Mouse (Mus musculus): ENCODE measurements around the gene Actb.

The Actb gene

DNA sequence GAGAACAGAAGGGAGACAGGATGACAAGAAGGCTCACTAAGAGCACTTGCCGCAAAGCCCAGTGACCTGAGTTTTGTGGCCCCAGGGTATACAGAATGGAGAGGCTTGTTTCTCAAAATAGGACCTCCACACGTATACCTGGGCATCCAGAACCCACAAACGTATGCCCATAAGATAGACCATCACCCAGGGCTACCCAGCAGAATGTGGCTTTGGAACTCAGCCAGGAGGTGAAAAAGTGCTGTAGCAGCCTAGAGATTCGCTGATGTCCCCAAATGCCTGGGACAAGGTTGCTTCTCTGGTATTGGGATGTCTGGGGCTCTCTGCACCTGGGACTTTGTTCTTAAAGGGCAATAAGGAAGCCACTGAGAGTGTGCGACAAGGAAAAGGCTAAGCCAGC is 15.7 kb upstream of the Actb start:
- no peak for DNase-seq (ENCODE audit: low spot score)

DNA sequence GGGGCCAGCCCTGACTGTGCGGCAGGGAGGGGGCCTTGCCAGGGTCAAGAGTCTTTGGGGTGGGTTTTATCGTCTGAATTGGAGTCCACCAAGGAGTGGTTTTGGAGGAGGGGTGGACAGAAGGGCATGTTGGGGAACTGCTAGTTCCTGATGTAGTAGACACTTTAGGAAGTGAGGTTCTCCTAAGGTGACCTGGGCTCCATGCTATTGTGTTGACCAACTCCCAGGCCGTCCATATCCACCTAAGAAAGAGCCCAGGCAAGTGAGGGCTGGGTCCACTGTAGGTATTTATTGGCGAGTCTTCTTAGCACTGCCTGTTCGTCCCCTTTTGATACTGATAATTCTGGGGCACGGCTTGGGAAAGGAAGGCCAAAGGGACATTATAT is 14.5 kb upstream of the Actb start:
- DNase-seq (ENCODE audit: low spot score), result no peak

DNA sequence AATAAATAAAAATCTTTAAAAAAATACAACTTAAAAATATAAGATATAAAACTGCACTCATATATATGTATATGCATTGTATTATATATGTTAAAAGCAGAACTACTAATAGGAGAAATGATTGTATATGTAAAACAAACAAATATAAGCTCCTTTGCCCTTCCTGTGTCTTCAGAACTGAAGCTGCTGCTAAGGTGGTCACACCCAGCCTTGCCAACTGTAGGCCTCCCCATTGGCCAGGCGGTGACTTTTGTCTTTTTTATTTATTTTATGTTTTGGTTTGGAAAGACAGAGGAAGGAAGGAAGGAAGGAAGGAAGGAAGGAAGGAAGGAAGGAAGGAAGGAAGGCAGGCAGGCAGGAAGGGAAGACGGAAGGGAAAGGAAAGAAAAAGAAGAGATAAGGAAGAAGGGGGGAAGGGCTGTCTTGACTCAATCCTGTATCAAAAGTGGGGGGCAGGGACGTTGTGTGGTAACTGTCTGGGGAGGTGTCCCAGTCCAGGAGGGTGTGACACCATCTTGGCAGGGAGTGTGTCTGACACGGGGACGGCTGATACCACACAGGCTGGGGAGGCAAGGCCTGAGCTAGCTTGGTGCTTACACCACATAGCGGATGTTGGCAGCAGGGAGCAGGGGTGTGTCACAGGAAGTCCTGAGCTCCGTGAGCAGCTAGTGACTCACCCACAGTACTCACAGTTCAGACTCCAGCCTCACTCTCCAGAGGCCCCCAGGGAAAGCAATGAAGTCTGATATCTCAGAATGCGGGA is 13.9 kb upstream of the Actb start:
- DNase-seq (ENCODE audit: low spot score), result peak; percentile 24

DNA sequence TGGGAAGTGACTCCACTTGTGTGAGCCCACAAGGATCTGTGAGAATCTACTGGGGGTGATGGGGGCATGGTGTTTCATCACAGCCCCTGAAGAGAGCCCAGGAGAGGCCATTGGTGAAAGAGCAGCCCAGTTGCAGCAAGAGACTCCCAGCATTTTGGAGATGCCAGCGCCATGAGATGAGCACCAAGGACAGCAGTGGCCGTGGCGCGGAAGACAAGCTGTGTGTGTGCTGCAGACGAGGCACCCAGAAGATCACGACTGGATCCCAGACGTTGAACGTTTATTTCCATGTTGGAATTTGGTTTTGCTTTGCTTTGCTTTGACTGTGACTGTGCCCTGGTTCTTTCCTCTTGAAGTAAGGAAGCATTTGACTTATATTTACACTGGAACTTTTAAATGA is 10.8 kb upstream of the Actb start:
- no peak for DNase-seq (ENCODE audit: low spot score)

DNA sequence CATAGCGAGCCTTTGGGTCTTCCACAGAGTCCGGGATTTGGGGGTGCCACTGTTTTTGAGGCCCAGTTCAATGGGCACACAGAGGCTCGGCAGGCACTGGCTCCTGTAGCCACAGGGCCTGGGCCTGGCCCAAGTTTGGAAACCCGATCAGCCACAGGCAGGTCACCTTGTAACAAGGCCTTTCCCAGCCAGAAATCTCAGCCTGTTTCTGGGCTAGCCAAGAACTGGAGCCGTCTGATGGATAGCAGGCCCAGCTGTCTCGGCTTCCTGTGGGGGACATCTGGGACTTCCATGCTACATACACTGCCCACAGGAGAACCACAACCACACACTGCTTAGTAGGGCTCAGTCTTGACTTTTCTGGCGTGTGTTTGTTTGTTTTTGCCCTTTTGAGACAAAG is 10.0 kb upstream of the Actb start:
- DNase-seq (ENCODE audit: low spot score), result no peak

DNA sequence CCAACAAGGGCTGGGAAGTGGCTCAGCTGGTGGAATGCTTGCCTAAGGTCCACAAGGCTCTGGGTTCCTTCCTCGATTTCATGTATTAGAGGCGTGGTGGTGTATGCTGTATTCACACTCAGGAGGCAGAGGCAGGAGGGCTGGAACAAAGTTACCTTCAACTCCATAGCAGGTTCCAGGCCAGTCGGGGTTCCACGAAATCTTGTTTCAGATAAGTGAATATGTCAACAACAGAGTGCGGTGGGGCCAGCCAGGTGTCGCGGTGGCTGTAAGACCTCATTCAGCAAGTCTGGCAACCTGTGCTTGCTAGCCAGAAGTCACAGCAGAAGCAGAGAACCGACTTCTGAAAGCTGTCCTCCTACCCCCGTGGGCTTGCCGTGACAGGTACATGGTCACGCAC is 8.7 kb upstream of the Actb start:
- no peak for DNase-seq (ENCODE audit: low spot score)

DNA sequence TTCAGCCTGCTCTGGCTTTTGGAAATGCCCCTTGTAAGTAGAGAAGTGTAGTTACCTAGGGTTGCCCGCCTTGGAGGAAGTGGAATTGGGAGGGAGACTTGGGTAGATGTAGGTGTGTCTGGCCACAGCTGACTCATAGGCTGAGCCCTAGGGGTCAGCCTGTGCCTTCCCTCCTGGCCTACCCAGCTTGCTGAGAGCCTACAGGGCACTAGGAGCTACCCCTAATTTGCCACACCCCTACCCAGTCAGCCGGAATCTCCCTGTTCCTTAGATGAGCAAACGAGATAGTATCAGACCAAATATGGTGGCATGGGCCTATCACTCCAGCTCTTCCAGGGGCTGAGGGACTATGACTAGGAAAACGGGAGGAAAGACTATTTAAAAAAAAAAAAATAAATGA is 6.2 kb upstream of the Actb start:
- DNase-seq (ENCODE audit: low spot score), result no peak

DNA sequence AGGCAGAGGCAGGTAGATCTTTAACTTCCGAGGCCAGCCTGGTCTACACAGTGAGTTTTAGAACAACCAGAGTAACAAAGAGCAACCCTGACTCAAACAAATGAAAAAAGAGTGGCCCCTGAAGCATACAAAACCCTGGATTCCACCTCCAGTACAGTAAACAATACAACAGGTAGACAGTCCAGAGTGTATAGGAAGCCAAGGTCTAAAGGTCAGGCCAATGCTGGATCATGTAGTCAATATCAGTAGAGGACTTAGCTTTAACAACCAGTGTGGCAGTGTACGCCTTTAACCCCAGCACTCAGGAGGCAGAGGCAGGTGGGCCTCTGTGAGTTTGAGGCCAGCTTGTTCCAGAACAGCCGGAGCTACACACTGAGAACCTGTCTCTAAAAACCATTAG is 5.8 kb upstream of the Actb start:
- no peak for DNase-seq (ENCODE audit: low spot score)

DNA sequence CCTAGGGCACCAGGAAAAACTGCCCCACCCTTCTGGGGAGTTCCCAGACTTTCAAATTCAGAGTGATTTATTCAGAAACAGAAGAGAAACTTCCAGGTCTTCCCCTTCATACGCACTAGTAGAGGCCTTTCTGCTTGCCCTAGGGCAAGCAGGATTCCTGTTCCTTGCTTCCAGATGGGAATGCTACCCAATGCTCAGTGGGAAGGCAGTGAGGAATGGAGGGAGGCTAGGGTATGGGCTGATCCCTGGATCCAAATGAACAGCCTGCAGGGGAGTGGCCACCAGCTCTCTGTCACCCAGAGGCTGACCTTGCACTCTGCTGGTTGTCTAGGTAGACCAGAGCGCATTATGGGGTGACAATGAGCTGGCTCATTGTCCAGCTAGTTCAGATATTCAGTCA is 5.1 kb upstream of the Actb start:
- no peak for DNase-seq (ENCODE audit: low spot score)

DNA sequence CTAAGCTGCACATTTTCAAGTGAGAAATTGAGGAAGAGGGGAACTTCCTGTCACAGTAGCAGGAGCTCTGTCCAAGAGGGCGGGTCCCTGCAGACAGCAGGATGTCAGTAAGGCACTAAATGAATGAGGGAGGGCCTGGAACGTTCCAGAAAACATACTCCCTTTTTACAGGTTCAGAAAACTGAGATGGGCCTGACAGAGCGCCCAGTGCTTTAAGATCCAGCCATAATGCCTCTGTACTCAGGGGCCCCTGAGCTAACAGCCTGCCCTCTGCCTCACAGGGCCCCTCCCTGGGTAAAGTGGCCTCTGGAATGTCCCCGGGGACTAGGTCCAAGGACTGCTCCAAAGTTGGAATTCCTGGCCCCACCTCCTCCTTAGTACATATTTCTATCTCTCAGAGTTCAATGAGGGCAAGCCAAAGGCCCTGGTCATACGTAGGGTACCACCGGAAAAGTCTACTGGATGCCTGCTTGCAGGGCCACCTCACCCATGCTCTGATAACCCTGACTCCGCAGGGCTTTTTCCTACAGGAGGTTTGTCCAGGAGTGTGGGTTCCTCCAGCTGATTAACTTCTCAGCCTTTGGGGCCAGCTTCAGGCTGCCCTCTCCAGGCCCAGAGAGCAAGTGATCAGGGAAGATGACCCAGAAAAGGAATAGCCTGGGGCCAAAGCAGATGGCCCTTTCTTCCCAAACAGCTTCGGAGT is 3.2 kb upstream of the Actb start:
- DNase-seq (ENCODE audit: low spot score), result no peak

DNA sequence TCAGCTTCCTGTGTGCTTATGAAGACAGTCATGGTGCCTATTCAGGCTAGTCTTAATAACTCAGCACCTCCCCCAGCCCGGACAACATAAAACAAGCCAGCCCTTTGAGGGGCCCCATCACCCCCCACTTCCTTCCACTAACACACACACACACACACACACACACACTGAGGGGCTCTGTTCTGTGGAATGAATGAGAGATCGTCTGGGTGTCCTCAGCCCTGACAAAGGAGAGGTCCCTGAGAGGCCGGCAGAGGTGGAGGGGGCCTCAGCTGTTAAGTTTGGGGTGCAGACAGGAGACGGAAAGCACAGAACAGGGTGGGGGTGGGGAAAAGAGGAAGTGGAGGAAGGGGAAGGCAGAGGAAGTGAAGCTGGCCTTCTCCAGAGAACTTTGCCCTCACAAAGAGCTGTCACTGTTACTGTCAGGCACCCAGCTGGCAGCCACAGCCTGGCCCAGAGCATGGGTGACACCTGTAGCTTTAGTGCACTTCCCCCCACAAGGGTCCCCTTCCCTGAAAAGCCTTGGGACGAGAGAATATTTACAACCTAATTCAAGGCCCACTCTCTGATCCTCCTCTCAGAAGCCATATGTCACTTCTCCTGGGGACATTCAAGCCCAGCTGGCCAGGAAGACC is 2.5 kb upstream of the Actb start:
- no peak for DNase-seq (ENCODE audit: low spot score)

DNA sequence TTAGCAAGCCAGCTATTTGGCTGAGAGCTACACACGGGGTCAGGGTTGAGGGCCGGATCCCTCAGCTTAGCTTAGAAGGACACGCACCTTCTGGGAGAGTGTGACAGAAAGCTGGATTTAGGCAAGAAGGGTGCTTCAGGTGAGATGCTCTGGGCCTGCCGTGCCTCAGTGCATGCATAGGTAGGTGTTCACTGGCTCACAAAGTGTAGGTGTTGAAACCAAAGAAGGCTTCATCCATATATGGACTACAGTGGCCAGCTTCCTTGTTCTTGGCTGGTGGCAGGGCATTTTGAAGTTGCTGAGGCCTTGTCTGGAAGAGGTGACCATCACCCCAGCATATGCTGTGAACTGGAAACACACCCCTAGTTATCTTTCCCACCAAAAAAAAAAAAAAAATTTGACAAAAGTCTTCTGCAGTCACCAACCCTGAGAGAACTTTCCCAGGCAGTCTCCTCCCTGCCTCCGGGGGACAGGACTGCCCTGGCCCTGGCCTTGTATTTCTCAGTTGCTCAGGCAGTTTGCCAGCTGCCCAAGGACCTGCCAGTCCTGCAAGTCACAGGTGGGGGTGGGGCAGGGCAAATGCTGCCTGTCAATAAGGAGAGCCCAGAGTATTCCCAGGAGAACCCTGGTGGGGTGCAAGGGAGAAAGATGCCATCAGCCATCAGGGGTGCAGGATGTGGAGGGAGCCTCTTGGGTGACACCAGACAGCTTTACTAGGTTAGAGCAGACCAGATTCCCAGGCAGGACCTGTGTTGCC is 1.4 kb upstream of the Actb start:
- no peak for DNase-seq (ENCODE audit: low spot score)

DNA sequence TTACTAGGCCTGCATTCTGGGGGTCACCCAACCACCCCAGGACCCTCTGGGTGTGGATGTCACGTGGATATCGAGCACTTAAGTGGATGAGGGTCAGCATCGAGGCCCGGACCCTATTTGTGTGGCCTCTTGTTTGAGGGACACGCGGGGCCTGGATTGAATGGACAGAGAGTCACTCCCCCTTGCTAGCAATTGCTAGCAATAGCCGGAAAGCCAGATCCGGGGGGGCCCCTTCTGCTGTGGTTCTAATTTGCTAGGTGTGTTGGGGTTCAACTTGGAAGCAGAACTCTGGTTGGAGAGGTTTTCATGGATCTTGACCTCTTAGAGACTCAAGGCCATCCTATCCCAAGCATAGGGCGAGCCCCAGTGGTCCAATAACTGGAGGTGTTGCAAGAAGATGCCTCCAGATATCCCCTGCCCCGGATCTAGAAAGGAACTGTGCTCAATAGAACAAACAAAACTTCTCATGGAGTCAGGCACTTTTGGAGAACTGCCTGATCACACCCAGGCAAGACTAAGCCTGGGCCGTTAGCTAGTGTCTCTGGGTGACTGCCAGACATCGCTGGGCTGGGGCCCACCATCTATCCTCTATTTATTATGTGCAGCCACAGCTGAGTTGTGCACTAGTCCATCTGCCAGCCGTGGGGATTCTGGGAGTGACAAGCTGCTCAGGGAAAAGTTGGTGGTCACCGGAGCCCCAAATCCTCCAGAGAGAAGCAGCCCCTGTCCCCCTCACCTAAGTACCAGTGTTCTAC is 671 bp upstream of the Actb start:
- DNase-seq (ENCODE audit: low spot score), result no peak

DNA sequence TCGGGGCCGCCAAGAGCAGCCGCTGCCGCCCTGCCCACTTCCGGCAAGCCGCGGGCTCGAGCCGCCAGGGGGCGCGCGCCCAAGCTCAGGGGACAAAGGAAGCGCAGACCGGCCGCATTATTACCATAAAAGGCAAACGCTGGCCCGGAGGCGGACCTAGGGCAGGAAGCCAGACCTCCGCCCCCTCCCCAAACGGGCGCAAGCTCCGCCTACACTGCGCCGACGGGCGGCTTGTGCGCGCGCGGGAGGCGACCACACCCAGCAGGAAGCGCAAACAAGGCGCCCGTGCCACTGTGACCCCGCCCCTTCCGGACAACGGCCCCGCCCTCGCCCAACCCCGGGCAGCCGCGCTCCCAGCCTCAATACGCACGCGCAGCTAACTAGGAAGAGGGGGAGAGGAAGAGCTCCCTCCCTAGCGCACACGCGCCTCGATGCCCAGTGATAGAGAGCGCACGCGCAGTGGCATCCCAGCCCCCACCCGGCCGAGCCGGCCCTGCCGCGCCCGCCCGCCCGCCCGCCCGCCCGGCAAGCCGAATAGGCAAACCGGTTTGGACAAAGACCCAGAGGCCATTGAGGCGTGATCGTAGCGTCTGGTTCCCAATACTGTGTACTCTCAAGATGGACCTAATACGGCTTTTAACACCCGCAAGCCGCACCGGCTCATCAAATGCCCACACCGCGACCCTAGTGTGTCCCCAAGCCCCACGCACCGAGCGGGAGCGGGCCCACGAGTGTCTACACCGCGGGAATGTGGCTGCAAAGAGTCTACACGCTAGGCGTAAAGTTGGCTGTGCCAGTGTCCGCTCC is 626 bp downstream of the Actb start:
- peak; percentile 97 for DNase-seq (ENCODE audit: low spot score)

DNA sequence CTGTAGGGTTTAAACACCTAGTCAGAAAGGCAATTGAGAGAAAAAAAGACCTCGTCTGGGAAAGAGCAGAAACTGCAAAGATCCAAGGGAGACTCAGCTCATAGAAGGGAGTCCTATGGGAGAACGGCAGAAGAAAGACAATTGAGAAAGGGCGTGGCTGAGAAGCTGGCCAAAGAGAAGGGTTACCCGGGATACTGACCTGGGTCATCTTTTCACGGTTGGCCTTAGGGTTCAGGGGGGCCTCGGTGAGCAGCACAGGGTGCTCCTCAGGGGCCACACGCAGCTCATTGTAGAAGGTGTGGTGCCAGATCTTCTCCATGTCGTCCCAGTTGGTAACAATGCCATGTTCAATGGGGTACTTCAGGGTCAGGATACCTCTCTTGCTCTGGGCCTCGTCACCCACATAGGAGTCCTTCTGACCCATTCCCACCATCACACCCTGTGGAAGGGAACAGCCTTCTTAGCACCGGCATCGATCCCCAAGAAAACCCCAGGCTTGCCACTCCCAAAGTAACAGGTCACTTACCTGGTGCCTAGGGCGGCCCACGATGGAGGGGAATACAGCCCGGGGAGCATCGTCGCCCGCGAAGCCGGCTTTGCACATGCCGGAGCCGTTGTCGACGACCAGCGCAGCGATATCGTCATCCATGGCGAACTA is 1.4 kb downstream of the Actb start:
- no peak for DNase-seq (ENCODE audit: low spot score)

DNA sequence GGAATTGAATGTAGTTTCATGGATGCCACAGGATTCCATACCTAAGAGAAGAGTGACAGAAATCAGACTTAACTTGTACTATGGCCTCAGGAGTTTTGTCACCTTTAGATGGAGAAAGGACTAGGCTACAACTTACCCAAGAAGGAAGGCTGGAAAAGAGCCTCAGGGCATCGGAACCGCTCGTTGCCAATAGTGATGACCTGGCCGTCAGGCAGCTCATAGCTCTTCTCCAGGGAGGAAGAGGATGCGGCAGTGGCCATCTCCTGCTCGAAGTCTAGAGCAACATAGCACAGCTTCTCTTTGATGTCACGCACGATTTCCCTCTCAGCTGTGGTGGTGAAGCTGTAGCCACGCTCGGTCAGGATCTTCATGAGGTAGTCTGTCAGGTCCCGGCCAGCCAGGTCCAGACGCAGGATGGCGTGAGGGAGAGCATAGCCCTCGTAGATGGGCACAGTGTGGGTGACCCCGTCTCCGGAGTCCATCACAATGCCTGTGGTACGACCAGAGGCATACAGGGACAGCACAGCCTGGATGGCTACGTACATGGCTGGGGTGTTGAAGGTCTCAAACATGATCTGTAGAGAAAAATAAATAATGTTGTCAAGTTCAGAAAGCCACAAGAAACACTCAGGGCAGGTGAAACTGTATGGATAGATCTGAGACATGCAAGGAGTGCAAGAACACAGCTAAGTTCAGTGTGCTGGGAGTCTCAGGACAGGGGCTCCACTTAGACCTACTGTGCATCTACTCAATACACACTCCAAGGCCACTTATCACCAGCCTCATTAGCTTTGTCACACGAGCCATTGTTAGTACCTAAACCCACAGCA is 2.1 kb downstream of the Actb start:
- DNase-seq (ENCODE audit: low spot score), result no peak

DNA sequence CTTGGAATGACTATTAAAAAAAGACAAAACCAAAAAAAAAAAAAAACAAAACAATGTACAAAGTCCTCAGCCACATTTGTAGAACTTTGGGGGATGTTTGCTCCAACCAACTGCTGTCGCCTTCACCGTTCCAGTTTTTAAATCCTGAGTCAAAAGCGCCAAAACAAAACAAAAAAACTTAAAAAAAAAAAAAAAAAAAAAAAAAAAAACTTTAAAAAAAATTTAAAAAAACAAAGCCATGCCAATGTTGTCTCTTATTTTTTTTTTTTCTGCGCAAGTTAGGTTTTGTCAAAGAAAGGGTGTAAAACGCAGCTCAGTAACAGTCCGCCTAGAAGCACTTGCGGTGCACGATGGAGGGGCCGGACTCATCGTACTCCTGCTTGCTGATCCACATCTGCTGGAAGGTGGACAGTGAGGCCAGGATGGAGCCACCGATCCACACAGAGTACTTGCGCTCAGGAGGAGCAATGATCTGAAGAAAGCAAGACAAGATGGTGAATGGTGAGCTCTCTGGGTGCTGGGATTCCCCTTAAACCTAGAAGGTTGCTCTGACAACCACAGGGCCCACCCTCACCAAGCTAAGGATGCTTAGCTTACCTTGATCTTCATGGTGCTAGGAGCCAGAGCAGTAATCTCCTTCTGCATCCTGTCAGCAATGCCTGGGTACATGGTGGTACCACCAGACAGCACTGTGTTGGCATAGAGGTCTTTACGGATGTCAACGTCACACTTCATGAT is 2.9 kb downstream of the Actb start:
- DNase-seq (ENCODE audit: low spot score), result no peak

DNA sequence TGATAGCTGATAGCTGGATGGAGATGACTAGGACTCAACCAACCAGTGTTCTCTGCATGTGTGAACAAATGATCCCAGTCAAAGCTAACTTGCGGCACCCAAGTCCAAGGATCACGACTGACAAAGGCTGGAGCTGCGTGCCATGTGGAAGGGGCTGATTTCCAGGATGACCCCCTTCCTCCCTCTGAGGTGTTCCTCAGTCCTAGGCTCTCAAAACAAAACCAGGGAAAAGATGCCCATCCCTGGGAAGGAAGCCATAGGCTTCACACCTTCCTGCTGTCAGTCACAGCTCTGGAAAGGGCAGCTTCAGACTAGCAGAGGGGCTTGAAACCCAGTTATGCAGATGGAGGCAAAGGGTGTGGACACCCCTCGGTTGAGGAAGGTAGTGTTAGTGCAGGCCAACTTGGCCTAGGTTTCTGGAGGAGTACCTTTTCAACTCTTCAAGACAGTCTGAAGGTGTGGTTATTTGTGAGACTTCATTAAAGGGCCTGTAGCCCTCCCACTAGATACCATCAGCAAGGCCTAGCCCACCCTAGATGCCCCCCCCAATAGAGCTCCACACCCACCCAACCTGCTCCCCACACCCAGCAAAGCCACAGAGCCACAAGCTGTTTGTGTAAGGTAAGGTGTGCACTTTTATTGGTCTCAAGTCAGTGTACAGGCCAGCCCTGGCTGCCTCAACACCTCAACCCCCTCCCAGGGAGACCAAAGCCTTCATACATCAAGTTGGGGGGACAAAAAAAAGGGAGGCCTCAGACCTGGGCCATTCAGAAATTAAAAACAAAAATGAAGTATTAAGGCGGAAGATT is 3.8 kb downstream of the Actb start:
- DNase-seq (ENCODE audit: low spot score), result peak; percentile 58
